Mouse (Mus musculus): Measurements from ENCODE around the gene Tcp11. TPM values are rescaled to one million over a fixed set of nuclear protein-coding genes. Genes with fewer than 3 reads are reported as not detected.

The Tcp11 gene
- polyA plus RNA-seq, 1 experiment from 2014 or later: 0.18 TPM

- WGBS (ENCODE audit: insufficient replicate concordance): 63% methylated on average over 14 of the region's 14 CpGs
- Histone ChIP-seq H3K27ac (replicated peaks) (peak overlapping the region; percentile 59; the same call in 1 of the 2 replicates), H3K36me3 (replicated peaks) (0 out of 2 replicates have a peak, but pooled peaks cover 3% of the 10 kb centered on the region), H3K9me3 (replicated peaks) (no peaks in the 10 kb centered on the region), H3K27me3 (no peaks in the 10 kb centered on the region), H3K4me1 (replicated peaks) (peaks cover 46% of the 10 kb centered on the region), H3K4me2 (no peak overlapping the region; the same call in 1 of the 2 replicates), H3K9ac (no peak overlapping the region), H3K4me3 (replicated peaks) (no peak overlapping the region)
- ATAC-seq (ENCODE audit: insufficient read depth): peak; percentile 51
These were observed 54.1 kb downstream of the Tcp11 start for GRCm38 (mm10) chr17:28026111-28026872.

GRCm38 (mm10) chr17:28025541-28025961, 54.9 kb downstream of the Tcp11 start:
- Histone ChIP-seq H3K27ac (replicated peaks) (peak overlapping the region; percentile 59), H3K36me3 (replicated peaks) (0 out of 2 replicates have a peak, but pooled peaks cover 3% of the 10 kb centered on the region), H3K4me1 (replicated peaks) (peaks cover 39% of the 10 kb centered on the region), H3K4me3 (replicated peaks) (no peak overlapping the region), H3K9ac (no peak overlapping the region), H3K9me3 (replicated peaks) (no peaks in the 10 kb centered on the region), H3K27me3 (no peaks in the 10 kb centered on the region), H3K4me2 (no peak overlapping the region)
- peak; percentile 29; the same call in 1 of the 2 replicates for ATAC-seq (ENCODE audit: insufficient read depth)
- WGBS (ENCODE audit: insufficient replicate concordance): 52% methylated on average over 5 of the region's 5 CpGs

GRCm38 (mm10) chr17:28022854-28023655, 57.4 kb downstream of the Tcp11 start:
- 79% methylated on average over 22 of the region's 22 CpGs for WGBS (ENCODE audit: insufficient replicate concordance)
- Histone ChIP-seq H3K4me3 (replicated peaks) (no peak overlapping the region), H3K9me3 (replicated peaks) (no peaks in the 10 kb centered on the region), H3K36me3 (replicated peaks) (0 out of 2 replicates have a peak, but pooled peaks cover 3% of the 10 kb centered on the region), H3K4me1 (replicated peaks) (peaks cover 47% of the 10 kb centered on the region), H3K4me2 (no peak overlapping the region), H3K27ac (replicated peaks) (no peak overlapping the region), H3K27me3 (no peaks in the 10 kb centered on the region), H3K9ac (no peak overlapping the region)
- no peak for ATAC-seq (ENCODE audit: insufficient read depth)

- ATAC-seq (ENCODE audit: insufficient read depth): no peak
- 73% methylated on average over 10 of the region's 10 CpGs for WGBS (ENCODE audit: insufficient replicate concordance)
- H3K4me2 ChIP-seq: no peak overlapping the region
- no peak overlapping the region for H3K4me3 ChIP-seq (replicated peaks)
- H3K36me3 ChIP-seq (replicated peaks): no peaks in the 10 kb centered on the region
- no peaks in the 10 kb centered on the region for H3K9me3 ChIP-seq (replicated peaks)
- no peak overlapping the region for H3K27ac ChIP-seq (replicated peaks)
- H3K4me1 ChIP-seq (replicated peaks): peaks cover 50% of the 10 kb centered on the region
- no peaks in the 10 kb centered on the region for H3K27me3 ChIP-seq
- H3K9ac ChIP-seq: no peak overlapping the region
These were observed 58.5 kb downstream of the Tcp11 start for GRCm38 (mm10) chr17:28021911-28022310.

GRCm38 (mm10) chr17:28019785-28020696, 60.4 kb downstream of the Tcp11 start:
- H3K9me3 ChIP-seq (replicated peaks): no peaks in the 10 kb centered on the region
- 65% methylated on average over 21 of the region's 21 CpGs for WGBS (ENCODE audit: insufficient replicate concordance)
- H3K27ac ChIP-seq (replicated peaks): no peak overlapping the region
- no peaks in the 10 kb centered on the region for H3K27me3 ChIP-seq
- H3K4me1 ChIP-seq (replicated peaks): peaks cover 51% of the 10 kb centered on the region
- no peak for ATAC-seq (ENCODE audit: insufficient read depth)
- H3K9ac ChIP-seq: no peak overlapping the region
- no peak overlapping the region for H3K4me3 ChIP-seq (replicated peaks)
- H3K4me2 ChIP-seq: no peak overlapping the region
- H3K36me3 ChIP-seq (replicated peaks): no peaks in the 10 kb centered on the region

- ATAC-seq (ENCODE audit: insufficient read depth): no peak
These were observed 61.7 kb downstream of the Tcp11 start for GRCm38 (mm10) chr17:28018776-28019175.

GRCm38 (mm10) chr17:28018344-28018743, 62.1 kb downstream of the Tcp11 start:
- no peaks in the 10 kb centered on the region for H3K36me3 ChIP-seq (replicated peaks)
- H3K9me3 ChIP-seq (replicated peaks): no peaks in the 10 kb centered on the region
- H3K4me2 ChIP-seq: no peak overlapping the region
- 77% methylated on average over 6 of the region's 6 CpGs for WGBS (ENCODE audit: insufficient replicate concordance)
- no peak overlapping the region for H3K9ac ChIP-seq
- H3K27ac ChIP-seq (replicated peaks): no peak overlapping the region
- no peak overlapping the region for H3K4me3 ChIP-seq (replicated peaks)
- no peak for ATAC-seq (ENCODE audit: insufficient read depth)
- H3K27me3 ChIP-seq: no peaks in the 10 kb centered on the region
- H3K4me1 ChIP-seq (replicated peaks): peaks cover 63% of the 10 kb centered on the region

More at GRCm38 (mm10) chr17:28018776-28019175, 61.7 kb downstream of the Tcp11 start:
- Histone ChIP-seq H3K4me3 (replicated peaks) (no peak overlapping the region), H3K36me3 (replicated peaks) (no peaks in the 10 kb centered on the region), H3K4me1 (replicated peaks) (peaks cover 59% of the 10 kb centered on the region), H3K9ac (no peak overlapping the region), H3K27me3 (no peaks in the 10 kb centered on the region), H3K4me2 (no peak overlapping the region), H3K27ac (replicated peaks) (no peak overlapping the region), H3K9me3 (replicated peaks) (no peaks in the 10 kb centered on the region)
- 52% methylated on average over 11 of the region's 11 CpGs for WGBS (ENCODE audit: insufficient replicate concordance)

Other genes with a start within 250 kb of the Tcp11 start
- gene Snrpc, start 242.5 kb downstream of the Tcp11 start, polyA plus RNA-seq (2015; fragmentation: Nextera tagmentation; extraction: Ambion mirVana): 115 and 125 TPM in 2 replicates
- 2.2 and 2.5 TPM in 2 replicates for gene Uhrf1bp1, start 224.2 kb downstream of the Tcp11 start, polyA plus RNA-seq (2015; fragmentation: Nextera tagmentation; extraction: Ambion mirVana)
- 3.4 and 4.3 TPM in 2 replicates for gene Anks1, start 171.3 kb downstream of the Tcp11 start, polyA plus RNA-seq (2015; fragmentation: Nextera tagmentation; extraction: Ambion mirVana)
- 21.6 and 22.2 TPM in 2 replicates for gene Taf11, start 170.8 kb downstream of the Tcp11 start, polyA plus RNA-seq (2015; fragmentation: Nextera tagmentation; extraction: Ambion mirVana)
- 0.18 and 0.25 TPM in 2 replicates for gene Scube3, start 61.5 kb upstream of the Tcp11 start, polyA plus RNA-seq (2015; fragmentation: Nextera tagmentation; extraction: Ambion mirVana)
- 5.8 and 6.4 TPM in 2 replicates for gene Zfp523, start 96.5 kb upstream of the Tcp11 start, polyA plus RNA-seq (2015; fragmentation: Nextera tagmentation; extraction: Ambion mirVana)
- 10.4 and 10.9 TPM in 2 replicates for gene Def6, start 127.1 kb upstream of the Tcp11 start, polyA plus RNA-seq (2015; fragmentation: Nextera tagmentation; extraction: Ambion mirVana)
- 0.86 and 0.89 TPM in 2 replicates for gene Ppard, start 152.1 kb upstream of the Tcp11 start, polyA plus RNA-seq (2015; fragmentation: Nextera tagmentation; extraction: Ambion mirVana)
- gene Fance, start 232.9 kb upstream of the Tcp11 start, polyA plus RNA-seq (2015; fragmentation: Nextera tagmentation; extraction: Ambion mirVana): 9.4 and 11.0 TPM in 2 replicates
- gene Rpl10a, start 247.8 kb upstream of the Tcp11 start, polyA plus RNA-seq (2015; fragmentation: Nextera tagmentation; extraction: Ambion mirVana): 280 and 313 TPM in 2 replicates